Mouse (Mus musculus) spleen, postnatal 36 days (tissue): ENCODE results near the gene 4930447F04Rik.

ENCODE experiments used
- DNase-seq, 2 experiments: peaks; one replicate each; pipeline ENCODE4 v3.0.0; 2022; ENCODE audit warnings: low spot score in 2 of 2, mixed read lengths in 1 of 2

Gene 4930447F04Rik

DNA sequence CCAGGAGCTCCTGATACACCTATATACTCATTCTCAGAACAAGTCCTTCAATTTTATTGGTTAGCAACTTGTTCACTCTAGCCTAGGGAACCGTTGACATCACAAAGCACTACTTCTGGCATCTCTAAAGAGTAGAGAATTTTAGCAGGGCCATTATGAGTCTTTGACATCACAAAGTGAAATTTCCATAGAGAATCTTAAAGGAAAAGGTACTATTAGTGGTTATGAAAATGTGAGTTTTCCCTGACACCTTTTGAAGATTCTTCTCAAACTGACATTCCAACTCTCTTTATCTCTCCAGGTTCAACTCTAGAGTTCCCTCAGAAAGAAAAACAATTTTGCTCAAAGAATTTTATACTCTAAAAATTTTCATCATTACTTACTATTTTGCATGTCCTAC lies at the start of gene 4930447F04Rik:
4930447F04Rik (minus strand) TSS at position 101 of the 400 bp plus-strand sequence.
- no peak for DNase-seq
